Mouse (Mus musculus) E14TG2a.4 (cell line): Measurements from ENCODE around the gene Apoc2.

Source experiments
- H3K27me3 ChIP-seq: 2 replicates; pipeline ENCODE4 v1.6.1; 2014; ENCODE audit warnings: low read length, control low read depth; ENCODE audit not compliant: insufficient read depth
- H3K36me3 ChIP-seq: 2 replicates; pipeline ENCODE4 v1.6.1; 2014; ENCODE audit warnings: low read length, control low read depth; ENCODE audit not compliant: insufficient read depth
- H3K4me1 ChIP-seq: replicated peaks from 2 replicates; pipeline ENCODE4 v1.6.1; 2014; ENCODE audit warnings: low read depth, low read length, control low read depth
- H3K4me3 ChIP-seq: replicated peaks from 2 replicates; pipeline ENCODE4 v1.5.1; 2014; ENCODE audit warnings: mild to moderate bottlenecking, low read length
- H3K9me3 ChIP-seq: 2 replicates; pipeline ENCODE4 v1.6.1; 2014; ENCODE audit warnings: low read length, control low read depth
- CTCF ChIP-seq: conservative IDR thresholded peaks from 2 replicates; pipeline ENCODE4 v1.5.1; 2014; ENCODE audit warnings: low read length
- NANOG ChIP-seq: IDR thresholded peaks from 2 replicates; pipeline ENCODE4 v1.6.1; 2014; ENCODE audit warnings: borderline replicate concordance, low read length, mixed read lengths
- POU5F1 ChIP-seq: IDR thresholded peaks from 2 replicates; pipeline ENCODE4 v1.6.1; 2014; ENCODE audit warnings: low read length, borderline replicate concordance

The Apoc2 gene

DNA sequence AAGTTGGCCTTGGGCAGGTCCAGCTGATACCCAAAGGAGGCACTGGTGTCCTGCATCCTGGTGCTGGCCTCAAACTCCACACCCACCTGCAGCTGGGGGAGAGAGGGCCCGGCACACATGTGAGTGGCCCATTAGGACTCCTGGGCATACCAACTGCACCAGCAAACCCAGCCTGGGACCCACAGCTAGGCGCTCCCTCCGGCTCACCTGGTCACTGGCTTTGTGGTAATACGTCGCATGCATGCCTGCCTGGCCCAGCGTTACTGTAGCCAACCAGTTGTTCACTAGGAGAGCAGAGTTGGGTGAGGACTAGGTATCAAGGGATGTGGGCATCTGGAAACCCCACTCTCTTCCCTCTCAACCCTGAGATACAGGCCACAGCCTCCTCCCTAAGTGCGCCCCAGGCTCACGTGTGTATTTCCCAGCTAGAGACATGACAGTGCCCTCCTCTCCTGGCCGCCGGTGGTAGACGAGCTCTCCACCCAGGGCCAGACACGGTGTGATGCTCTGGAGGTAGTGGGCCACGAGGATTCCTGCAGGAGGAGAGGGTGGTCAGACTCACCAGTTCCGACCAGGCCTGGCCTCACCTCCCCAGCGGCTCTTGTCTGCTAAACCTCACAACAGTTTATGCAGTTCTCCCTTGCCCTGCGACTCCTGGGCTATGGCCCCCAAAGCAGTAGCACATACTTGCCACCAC lies 25.3 kb upstream of the Apoc2 start:
- peak overlapping the region; percentile 7; the same call in 1 of the 2 replicates for H3K4me3 ChIP-seq
- no peak for TF ChIP-seq CTCF
- no peak for TF ChIP-seq NANOG
- TF ChIP-seq POU5F1, result no peak
- no peaks in the 10 kb centered on the region for H3K9me3 ChIP-seq
- no peaks in the 10 kb centered on the region for H3K27me3 ChIP-seq
- peaks cover 60% of the 10 kb centered on the region for H3K4me1 ChIP-seq
- peaks cover 71% of the 10 kb centered on the region for H3K36me3 ChIP-seq

GRCm38 (mm10) chr7:19701069-19701761 lies 23.5 kb upstream of the Apoc2 start:
- no peaks in the 10 kb centered on the region for H3K27me3 ChIP-seq
- TF ChIP-seq CTCF (peak; percentile 30), POU5F1 (no peak)
- H3K36me3 ChIP-seq, result peaks cover 71% of the 10 kb centered on the region
- H3K4me3 ChIP-seq, result peak overlapping the region; percentile 86
- H3K4me1 ChIP-seq, result peaks cover 75% of the 10 kb centered on the region
- no peaks in the 10 kb centered on the region for H3K9me3 ChIP-seq

DNA sequence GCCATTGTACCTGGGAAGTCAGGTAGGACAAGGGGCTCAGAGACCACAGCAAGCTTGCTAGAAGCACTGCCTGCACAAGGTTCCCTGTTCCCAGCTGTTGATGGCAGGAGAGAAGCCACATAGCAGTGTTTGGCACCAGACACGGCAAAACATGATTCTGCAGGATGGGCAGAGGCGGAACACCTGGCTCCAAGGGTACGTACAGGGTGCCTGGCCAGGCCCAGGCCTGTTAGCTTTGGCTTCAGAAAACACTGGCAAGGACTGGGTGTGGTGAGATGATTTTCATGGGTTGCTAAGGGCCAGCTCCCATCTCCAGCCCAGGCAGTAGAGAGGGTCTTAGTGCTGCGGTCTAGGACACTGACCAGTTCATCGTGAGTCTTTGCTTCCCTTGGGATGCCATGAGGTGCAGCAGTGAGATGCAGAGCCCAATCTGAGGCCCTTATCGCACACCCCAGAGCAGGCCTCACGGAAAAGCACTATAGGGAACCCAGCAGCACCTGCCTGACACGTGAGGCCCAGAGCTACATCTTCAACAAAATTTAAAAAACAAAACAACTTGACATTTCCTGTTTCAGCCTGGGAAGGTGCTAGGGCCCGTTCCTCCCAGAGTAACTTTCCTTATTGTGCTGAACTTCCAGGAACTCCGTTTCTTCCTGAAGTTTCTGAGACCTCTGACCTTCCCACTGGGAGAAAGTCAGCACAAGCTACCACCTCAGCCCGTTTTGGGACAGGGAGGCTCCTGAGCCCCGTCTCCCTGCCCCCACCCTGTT lies 22.7 kb upstream of the Apoc2 start:
- H3K9me3 ChIP-seq, result no peaks in the 10 kb centered on the region
- H3K4me1 ChIP-seq, result peaks cover 82% of the 10 kb centered on the region
- peak overlapping the region; percentile 86 for H3K4me3 ChIP-seq
- H3K27me3 ChIP-seq, result no peaks in the 10 kb centered on the region
- TF ChIP-seq POU5F1 (no peak), CTCF (no peak), NANOG (no peak)
- H3K36me3 ChIP-seq, result peaks cover 72% of the 10 kb centered on the region

DNA sequence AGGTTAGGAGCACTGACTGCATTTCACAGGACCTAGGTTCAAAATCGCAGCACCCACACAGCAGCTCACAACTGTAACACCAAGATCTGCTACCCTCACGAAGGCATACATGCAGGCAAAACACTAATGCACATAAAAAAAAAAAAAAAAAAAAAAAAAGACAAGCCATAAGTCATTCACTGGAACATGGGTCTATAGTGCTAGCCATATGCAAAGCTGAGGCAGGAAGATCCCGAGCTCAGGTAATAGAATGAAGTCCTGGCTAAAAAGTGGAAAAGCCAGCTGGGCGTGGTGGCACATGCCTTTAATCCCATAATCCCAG lies 22.0 kb upstream of the Apoc2 start:
- Histone ChIP-seq H3K9me3 (no peaks in the 10 kb centered on the region), H3K27me3 (no peaks in the 10 kb centered on the region), H3K4me1 (peaks cover 84% of the 10 kb centered on the region), H3K4me3 (peak overlapping the region; percentile 86), H3K36me3 (peaks cover 66% of the 10 kb centered on the region)
- TF ChIP-seq CTCF, result no peak
- no peak for TF ChIP-seq NANOG
- TF ChIP-seq POU5F1, result no peak

GRCm38 (mm10) chr7:19698907-19699826 lies 21.4 kb upstream of the Apoc2 start, which contains the start of gene Apoe:
Gene Apoe, minus strand, starts transcription at chr7:19699188.
- Histone ChIP-seq H3K4me1 (peaks cover 84% of the 10 kb centered on the region), H3K4me3 (peak within 1 kb of the TSS; percentile 86), H3K27me3 (no peaks in the 10 kb centered on the region), H3K9me3 (no peaks in the 10 kb centered on the region), H3K36me3 (peaks cover 59% of the 10 kb centered on the region)
- TF ChIP-seq CTCF (no peak), POU5F1 (no peak), NANOG (0 out of 2 replicates have a peak, but pooled peaks have one; percentile 17)

DNA sequence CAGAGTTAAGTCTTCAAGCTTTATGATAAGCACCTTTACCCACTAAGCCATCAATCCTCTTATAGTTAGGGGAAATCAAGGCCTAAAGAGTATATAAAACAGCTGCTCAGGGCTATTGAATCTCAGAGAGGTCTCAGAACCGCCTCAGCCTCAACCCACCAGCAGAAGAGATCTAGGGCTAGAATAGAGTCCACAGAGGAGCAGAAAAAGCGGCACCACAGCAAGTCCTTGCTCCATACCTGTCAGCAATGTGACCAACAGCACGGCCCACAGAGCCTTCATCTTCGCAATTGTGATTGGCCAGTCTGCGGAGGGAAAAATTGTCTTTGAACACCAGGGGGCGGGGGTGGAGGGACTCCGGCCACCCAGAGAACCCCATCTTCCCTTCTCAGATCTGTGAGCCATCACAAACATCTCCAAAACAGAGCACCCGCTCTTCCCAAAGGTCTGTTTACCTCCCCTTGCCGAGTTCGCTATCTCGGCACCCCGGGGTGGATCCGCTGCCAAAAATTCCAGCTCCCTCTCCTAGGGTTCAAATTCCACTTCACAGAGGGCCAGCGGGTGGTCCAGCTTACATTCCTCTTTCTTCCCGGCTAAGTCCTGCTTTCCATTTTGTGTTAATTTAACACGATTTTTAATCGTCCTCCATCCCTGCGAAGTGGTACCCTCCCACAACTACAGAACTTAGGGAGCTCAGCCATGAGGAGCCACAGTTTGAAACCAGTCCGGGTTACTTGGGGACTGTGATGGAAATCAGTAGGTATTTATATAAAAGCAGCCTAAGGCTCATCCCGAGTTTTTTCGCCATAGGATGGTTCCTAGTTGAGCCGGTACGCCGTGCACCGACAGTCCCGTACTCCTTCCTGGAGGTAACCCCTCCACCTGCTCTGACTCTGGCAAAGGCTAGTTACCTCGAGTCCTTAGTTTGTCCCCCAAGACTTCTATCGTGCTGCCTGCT lies 20.5 kb upstream of the Apoc2 start:
- Histone ChIP-seq H3K4me3 (peak overlapping the region; percentile 86), H3K4me1 (peaks cover 84% of the 10 kb centered on the region), H3K9me3 (no peaks in the 10 kb centered on the region), H3K36me3 (peaks cover 50% of the 10 kb centered on the region), H3K27me3 (no peaks in the 10 kb centered on the region)
- no peak for TF ChIP-seq NANOG
- peak; percentile 23; the same call in 1 of the 2 replicates for TF ChIP-seq CTCF

- Histone ChIP-seq H3K4me1 (peaks cover 80% of the 10 kb centered on the region), H3K36me3 (peaks cover 32% of the 10 kb centered on the region), H3K9me3 (no peaks in the 10 kb centered on the region), H3K27me3 (no peaks in the 10 kb centered on the region), H3K4me3 (peak overlapping the region; percentile 86)
- TF ChIP-seq CTCF (0 out of 2 replicates have a peak, but pooled peaks have one; percentile 8), NANOG (no peak)
These were observed 18.7 kb upstream of the Apoc2 start for GRCm38 (mm10) chr7:19696336-19696873.
